Mouse (Mus musculus): ENCODE measurements around the gene Prph. TPM values are rescaled to one million over a fixed set of nuclear protein-coding genes. Genes with fewer than 3 reads are reported as not detected.

Gene Prph
- polyA plus RNA-seq, 1 experiment from 2014 or later = 0.94 TPM

- Histone ChIP-seq H3K4me2 (ENCODE audit: low read depth, low read length, severe bottlenecking) (no peak overlapping the region), H3K36me3 (ENCODE audit: control insufficient read depth, insufficient read depth, low read length) (no peaks in the 10 kb centered on the region), H3K27me3 (ENCODE audit: control insufficient read depth, insufficient read depth, low read length) (no peaks in the 10 kb centered on the region), H3K4me3 (ENCODE audit: low read depth, low read length) (no peak overlapping the region), H3K9me3 (ENCODE audit: control insufficient read depth, low read length) (no peaks in the 10 kb centered on the region), H3K27ac (ENCODE audit: low read depth, low read length) (no peak overlapping the region), H3K9ac (ENCODE audit: low read length) (no peak overlapping the region), H3K4me1 (replicated peaks; ENCODE audit: control insufficient read depth, insufficient read depth, low read length) (no peaks in the 10 kb centered on the region)
- WGBS = 92% methylated on average over 4 of the region's 4 CpGs
- ATAC-seq (replicated peaks; ENCODE audit: low FRiP score) (no peak), DNase-seq (ENCODE audit: low spot score) (no peak)
Observed at GRCm38 (mm10) chr15:99020171-99020570, 34.8 kb upstream of the Prph start.

DNA sequence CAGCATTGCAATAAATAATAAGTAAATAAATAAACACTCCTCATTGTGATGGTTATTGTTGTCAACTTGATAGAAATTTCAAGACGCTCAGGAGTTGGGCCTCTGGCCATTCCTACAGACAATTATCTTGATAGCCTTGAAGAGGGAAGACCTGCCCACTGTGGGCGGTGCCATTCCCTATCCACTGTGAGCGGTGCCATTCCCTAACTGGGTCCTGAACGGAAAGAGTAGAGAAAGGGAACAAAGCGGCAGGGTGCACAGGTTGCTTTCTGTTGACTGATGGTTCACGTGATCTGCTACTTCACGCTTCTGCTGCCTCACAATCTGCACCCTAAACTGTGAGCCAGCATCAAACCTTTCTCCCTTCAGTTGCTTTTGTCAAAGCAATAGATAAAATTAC lies 33.7 kb upstream of the Prph start:
- no peaks in the 10 kb centered on the region for H3K36me3 ChIP-seq (ENCODE audit: control insufficient read depth, insufficient read depth, low read length)
- H3K9me3 ChIP-seq (ENCODE audit: control insufficient read depth, low read length) = no peaks in the 10 kb centered on the region
- 98% methylated on average over 7 of the region's 7 CpGs for WGBS
- H3K4me1 ChIP-seq (replicated peaks; ENCODE audit: control insufficient read depth, insufficient read depth, low read length) = no peaks in the 10 kb centered on the region
- DNase-seq (ENCODE audit: low spot score) = no peak
- H3K9ac ChIP-seq (ENCODE audit: low read length) = no peak overlapping the region
- no peaks in the 10 kb centered on the region for H3K27me3 ChIP-seq (ENCODE audit: control insufficient read depth, insufficient read depth, low read length)
- H3K4me3 ChIP-seq (ENCODE audit: low read depth, low read length) = no peak overlapping the region
- no peak for ATAC-seq (replicated peaks; ENCODE audit: low FRiP score)
- no peak overlapping the region for H3K27ac ChIP-seq (ENCODE audit: low read depth, low read length)
- H3K4me2 ChIP-seq (ENCODE audit: low read depth, low read length, severe bottlenecking) = no peak overlapping the region

GRCm38 (mm10) chr15:99024668-99025314 lies 30.2 kb upstream of the Prph start:
- no peak overlapping the region for H3K4me2 ChIP-seq (ENCODE audit: low read depth, low read length, severe bottlenecking)
- no peaks in the 10 kb centered on the region for H3K27me3 ChIP-seq (ENCODE audit: control insufficient read depth, insufficient read depth, low read length)
- H3K36me3 ChIP-seq (ENCODE audit: control insufficient read depth, insufficient read depth, low read length) = no peaks in the 10 kb centered on the region
- H3K4me1 ChIP-seq (replicated peaks; ENCODE audit: control insufficient read depth, insufficient read depth, low read length) = peaks cover 5% of the 10 kb centered on the region; the same call in 1 of the 2 replicates
- ATAC-seq (replicated peaks; ENCODE audit: low FRiP score) = no peak
- 23% methylated on average over 7 of the region's 8 CpGs for WGBS
- H3K9me3 ChIP-seq (ENCODE audit: control insufficient read depth, low read length) = no peaks in the 10 kb centered on the region
- peak; percentile 90 for DNase-seq (ENCODE audit: low spot score)
- no peak overlapping the region for H3K27ac ChIP-seq (ENCODE audit: low read depth, low read length)
- H3K9ac ChIP-seq (ENCODE audit: low read length) = no peak overlapping the region
- H3K4me3 ChIP-seq (ENCODE audit: low read depth, low read length) = no peak overlapping the region

DNA sequence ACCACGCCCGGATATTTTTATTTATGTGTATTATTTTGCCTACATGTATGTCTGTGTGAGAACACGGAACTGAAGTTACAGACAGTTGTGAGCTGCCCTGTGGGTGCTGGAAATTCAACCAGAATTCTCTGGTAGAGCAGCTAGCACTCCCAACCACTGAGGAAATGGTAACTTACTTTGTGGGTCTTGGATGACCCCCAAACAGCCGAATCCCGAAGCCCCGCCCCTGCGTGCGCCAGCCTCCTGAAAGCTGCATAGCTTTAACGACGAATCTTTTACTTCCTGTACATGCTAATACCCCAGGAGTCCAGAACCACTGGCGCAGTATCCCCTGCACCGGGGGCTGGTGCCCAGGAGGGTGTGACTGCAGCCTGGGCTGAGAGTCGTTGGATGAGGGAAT lies 29.6 kb upstream of the Prph start:
- Histone ChIP-seq H3K9ac (ENCODE audit: low read length) (no peak overlapping the region), H3K4me2 (ENCODE audit: low read depth, low read length, severe bottlenecking) (no peak overlapping the region)
- WGBS = 83% methylated on average over 13 of the region's 13 CpGs

GRCm38 (mm10) chr15:99026259-99026658 lies 28.7 kb upstream of the Prph start:
- no peaks in the 10 kb centered on the region for H3K36me3 ChIP-seq (ENCODE audit: control insufficient read depth, insufficient read depth, low read length)
- ATAC-seq (replicated peaks; ENCODE audit: low FRiP score) = no peak
- WGBS = 64% methylated on average over 4 of the region's 4 CpGs
- DNase-seq (ENCODE audit: low spot score) = no peak
- no peak overlapping the region for H3K27ac ChIP-seq (ENCODE audit: low read depth, low read length)
- H3K4me1 ChIP-seq (replicated peaks; ENCODE audit: control insufficient read depth, insufficient read depth, low read length) = peaks cover 5% of the 10 kb centered on the region; the same call in 1 of the 2 replicates
- no peak overlapping the region for H3K9ac ChIP-seq (ENCODE audit: low read length)
- no peaks in the 10 kb centered on the region for H3K27me3 ChIP-seq (ENCODE audit: control insufficient read depth, insufficient read depth, low read length)
- no peaks in the 10 kb centered on the region for H3K9me3 ChIP-seq (ENCODE audit: control insufficient read depth, low read length)
- H3K4me3 ChIP-seq (ENCODE audit: low read depth, low read length) = no peak overlapping the region
- H3K4me2 ChIP-seq (ENCODE audit: low read depth, low read length, severe bottlenecking) = no peak overlapping the region

More for the DNA sequence above, 29.6 kb upstream of the Prph start:
- H3K9me3 ChIP-seq (ENCODE audit: control insufficient read depth, low read length) = no peaks in the 10 kb centered on the region
- H3K27me3 ChIP-seq (ENCODE audit: control insufficient read depth, insufficient read depth, low read length) = no peaks in the 10 kb centered on the region
- no peaks in the 10 kb centered on the region for H3K36me3 ChIP-seq (ENCODE audit: control insufficient read depth, insufficient read depth, low read length)
- DNase-seq (ENCODE audit: low spot score) (no peak), ATAC-seq (replicated peaks; ENCODE audit: low FRiP score) (no peak)
- peaks cover 5% of the 10 kb centered on the region; the same call in 1 of the 2 replicates for H3K4me1 ChIP-seq (replicated peaks; ENCODE audit: control insufficient read depth, insufficient read depth, low read length)
- H3K4me3 ChIP-seq (ENCODE audit: low read depth, low read length) = no peak overlapping the region
- no peak overlapping the region for H3K27ac ChIP-seq (ENCODE audit: low read depth, low read length)

DNA sequence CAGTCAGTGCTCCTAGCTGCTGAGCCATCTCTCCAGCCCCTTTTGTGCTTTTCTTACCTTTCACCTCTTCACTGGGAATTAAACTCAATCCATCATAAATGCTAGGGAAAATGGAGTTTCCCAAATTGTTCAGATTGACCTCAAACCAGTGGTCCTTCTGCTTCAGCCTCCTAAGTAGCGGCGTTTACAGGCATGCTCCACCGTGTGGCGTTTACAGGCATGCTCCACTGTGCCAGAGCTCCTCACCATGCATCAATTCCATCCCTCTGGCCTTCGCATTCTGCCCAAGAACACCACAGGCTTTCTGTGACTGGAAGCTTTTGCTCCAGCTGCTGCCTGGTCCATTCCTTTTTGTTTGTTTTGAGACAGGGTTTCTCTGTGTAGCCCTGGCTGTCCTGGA lies 27.9 kb upstream of the Prph start:
- Histone ChIP-seq H3K9ac (ENCODE audit: low read length) (no peak overlapping the region), H3K36me3 (ENCODE audit: control insufficient read depth, insufficient read depth, low read length) (no peaks in the 10 kb centered on the region), H3K4me3 (ENCODE audit: low read depth, low read length) (no peak overlapping the region), H3K4me2 (ENCODE audit: low read depth, low read length, severe bottlenecking) (no peak overlapping the region), H3K9me3 (ENCODE audit: control insufficient read depth, low read length) (no peaks in the 10 kb centered on the region), H3K4me1 (replicated peaks; ENCODE audit: control insufficient read depth, insufficient read depth, low read length) (peaks cover 11% of the 10 kb centered on the region; the same call in 1 of the 2 replicates), H3K27me3 (ENCODE audit: control insufficient read depth, insufficient read depth, low read length) (no peaks in the 10 kb centered on the region), H3K27ac (ENCODE audit: low read depth, low read length) (no peak overlapping the region)
- WGBS = 75% methylated on average over 5 of the region's 5 CpGs
- DNase-seq (ENCODE audit: low spot score) = no peak
- no peak for ATAC-seq (replicated peaks; ENCODE audit: low FRiP score)

DNA sequence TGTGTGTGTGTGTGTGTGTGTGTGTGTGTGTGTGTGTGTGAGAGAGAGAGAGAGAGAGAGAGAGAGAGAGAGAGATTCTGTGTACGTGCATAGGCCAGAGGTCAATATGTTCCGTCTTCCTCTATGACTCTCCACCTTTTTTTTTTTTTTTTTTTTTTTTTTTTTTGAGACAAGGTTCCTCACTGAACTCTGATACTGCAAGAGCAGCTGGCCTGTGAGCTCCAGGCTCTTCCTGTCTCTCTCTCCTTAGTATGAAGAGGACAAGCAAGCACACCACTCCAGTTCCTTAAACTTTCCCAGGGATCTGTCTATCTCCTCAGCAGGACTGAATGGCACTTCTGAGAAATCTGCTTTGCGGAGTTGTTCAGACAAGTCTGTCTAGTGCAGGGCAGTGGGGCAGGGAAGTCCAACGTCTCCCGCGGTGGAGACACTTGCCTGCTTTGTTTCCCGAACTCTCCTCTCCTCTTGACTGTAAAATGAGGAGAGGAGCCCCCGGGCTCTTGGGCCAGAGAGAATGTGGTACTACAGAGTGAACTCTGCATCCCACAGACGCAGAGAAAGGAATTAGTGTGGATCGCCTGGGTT lies 26.0 kb upstream of the Prph start:
- DNase-seq (ENCODE audit: low spot score) = no peak
- WGBS = 5% methylated on average over 10 of the region's 10 CpGs
- no peaks in the 10 kb centered on the region for H3K9me3 ChIP-seq (ENCODE audit: control insufficient read depth, low read length)
- peak overlapping the region; percentile 58 for H3K4me3 ChIP-seq (ENCODE audit: low read depth, low read length)
- peaks cover 20% of the 10 kb centered on the region for H3K4me1 ChIP-seq (replicated peaks; ENCODE audit: control insufficient read depth, insufficient read depth, low read length)
- H3K27me3 ChIP-seq (ENCODE audit: control insufficient read depth, insufficient read depth, low read length) = no peaks in the 10 kb centered on the region
- peak overlapping the region; percentile 65 for H3K4me2 ChIP-seq (ENCODE audit: low read depth, low read length, severe bottlenecking)
- no peaks in the 10 kb centered on the region for H3K36me3 ChIP-seq (ENCODE audit: control insufficient read depth, insufficient read depth, low read length)
- 0 out of 2 replicates have a peak, but pooled peaks have one; percentile 11 for ATAC-seq (replicated peaks; ENCODE audit: low FRiP score)
- peak overlapping the region; percentile 66 for H3K9ac ChIP-seq (ENCODE audit: low read length)
- H3K27ac ChIP-seq (ENCODE audit: low read depth, low read length) = 0 out of 2 replicates have a peak overlapping the region, but pooled peaks have one; percentile 31

DNA sequence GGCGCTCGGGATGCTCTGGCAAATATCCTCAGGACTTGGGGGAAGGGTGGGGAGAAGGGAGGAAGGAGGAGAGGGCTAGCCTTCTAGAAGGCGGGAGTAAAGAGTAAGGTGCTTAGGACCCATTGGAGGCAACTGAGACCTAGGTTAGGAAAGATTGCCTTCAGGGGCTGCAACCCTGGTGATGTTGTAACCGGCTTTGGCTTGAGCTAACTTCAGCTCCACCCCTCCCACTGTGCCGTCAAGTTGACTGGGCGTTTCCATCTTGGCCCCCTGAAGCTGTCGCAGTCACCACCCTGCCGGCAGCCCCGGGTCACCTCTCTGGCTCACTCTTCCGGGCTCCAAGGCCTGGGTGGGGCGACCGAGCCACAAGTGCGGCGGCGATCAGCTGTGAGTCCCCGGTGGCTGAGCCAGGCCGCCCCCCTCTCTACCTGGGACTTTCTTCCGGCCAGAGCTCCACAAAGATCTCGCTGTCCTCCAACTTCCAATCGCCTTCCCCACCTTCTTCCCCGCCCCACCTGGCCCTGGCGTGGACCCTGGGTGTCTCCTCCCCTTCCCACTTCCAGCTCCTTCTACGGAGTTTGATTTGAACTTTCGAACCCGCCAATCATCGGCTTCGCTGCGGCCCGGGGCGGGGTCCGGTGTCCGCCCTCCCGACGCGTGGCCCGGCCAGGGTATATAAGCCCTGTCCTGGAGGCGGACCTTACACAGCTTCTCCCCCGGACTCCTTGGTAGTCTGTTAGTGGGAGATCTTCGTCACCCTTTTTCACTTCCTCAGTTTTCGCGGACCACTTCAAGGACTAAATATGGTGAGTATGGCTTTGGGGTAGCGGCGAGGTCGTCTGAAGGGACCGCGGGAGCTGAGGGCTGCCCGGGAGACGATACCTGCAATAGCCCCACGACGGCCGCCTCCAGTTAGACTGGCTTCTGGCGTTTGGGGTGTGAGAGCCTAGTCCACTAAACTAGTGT lies 25.1 kb upstream of the Prph start, which contains the start of gene Tuba1c:
Gene Tuba1c, plus strand, starts transcription at position 273 of the 966 bp plus-strand sequence.
- ATAC-seq (replicated peaks; ENCODE audit: low FRiP score) (peak; percentile 90), DNase-seq (ENCODE audit: low spot score) (peak; percentile 94)
- peak within 1 kb of the TSS; percentile 58 for H3K4me3 ChIP-seq (ENCODE audit: low read depth, low read length)
- H3K36me3 ChIP-seq (ENCODE audit: control insufficient read depth, insufficient read depth, low read length) = no peaks in the 10 kb centered on the region
- H3K4me2 ChIP-seq (ENCODE audit: low read depth, low read length, severe bottlenecking) = peak within 1 kb of the TSS; percentile 65
- H3K4me1 ChIP-seq (replicated peaks; ENCODE audit: control insufficient read depth, insufficient read depth, low read length) = peaks cover 20% of the 10 kb centered on the region
- peak within 1 kb of the TSS; percentile 66 for H3K9ac ChIP-seq (ENCODE audit: low read length)
- H3K27ac ChIP-seq (ENCODE audit: low read depth, low read length) = peak within 1 kb of the TSS; percentile 31; the same call in 1 of the 2 replicates
- H3K27me3 ChIP-seq (ENCODE audit: control insufficient read depth, insufficient read depth, low read length) = no peaks in the 10 kb centered on the region
- H3K9me3 ChIP-seq (ENCODE audit: control insufficient read depth, low read length) = no peaks in the 10 kb centered on the region
- WGBS = under 1% methylated on average over 51 of the region's 52 CpGs

Data from forebrain, embryonic 11.5 days (tissue).